Mouse (Mus musculus) midbrain, embryonic 14.5 days (tissue): ENCODE results near the gene Selenot. TPM values are rescaled to one million over a fixed set of nuclear protein-coding genes. Genes with fewer than 3 reads are reported as not detected.
A peak's percentile ranks its signal among the peaks of the same experiment; 100 is the strongest.
"Not testable (repeated sequence)": the region's sequence is repeated elsewhere in the genome, so short reads cannot be mapped to it uniquely, and the experiment has no call there.

Source experiments
- ATAC-seq: fragments of 200-750 bp; cut with Nextera tagmentation; 2 replicates; pipeline ENCODE4 v1.8.0; 2017; ENCODE audit warnings: moderate number of reproducible peaks, moderate library complexity; ENCODE audit not compliant: low FRiP score, low TSS enrichment
- DNase-seq: peaks from one replicate; pipeline ENCODE4 v3.0.0-alpha.2; 2015
- H3K27ac ChIP-seq: fragments of 300-500 bp; sonication (generic); replicated peaks from 2 replicates; pipeline ENCODE4 v1.5.1; 2014; ENCODE audit warnings: mild to moderate bottlenecking, low read depth, low read length, moderate library complexity
- H3K27me3 ChIP-seq: fragments of 300-500 bp; sonication (generic); 2 replicates; pipeline ENCODE4 v1.6.1; 2014; ENCODE audit warnings: low read length, control low read depth, mixed read lengths; ENCODE audit not compliant: control insufficient read depth, insufficient read depth
- H3K36me3 ChIP-seq: fragments of 300-500 bp; sonication (generic); 2 replicates; pipeline ENCODE4 v1.6.1; 2014; ENCODE audit warnings: low read length, control low read depth; ENCODE audit not compliant: control insufficient read depth, insufficient read depth
- H3K4me1 ChIP-seq: fragments of 300-500 bp; sonication (generic); 2 replicates; pipeline ENCODE4 v1.6.1; 2014; ENCODE audit warnings: mild to moderate bottlenecking, antibody characterized with exemption, low read length, control low read depth; ENCODE audit not compliant: control insufficient read depth, insufficient read depth
- H3K4me2 ChIP-seq: fragments of 300-500 bp; sonication (generic); 2 replicates; pipeline ENCODE4 v1.6.1; 2014; ENCODE audit warnings: mild to moderate bottlenecking, low read length, moderate library complexity
- H3K4me3 ChIP-seq: fragments of 300-500 bp; sonication (generic); replicated peaks from 2 replicates; pipeline ENCODE4 v1.5.1; 2014; ENCODE audit warnings: low read depth, low read length
- H3K9ac ChIP-seq: fragments of 300-500 bp; sonication (generic); replicated peaks from 2 replicates; pipeline ENCODE4 v1.6.1; 2014; ENCODE audit warnings: mild to moderate bottlenecking, low read length, moderate library complexity
- H3K9me3 ChIP-seq: fragments of 300-500 bp; sonication (generic); 2 replicates; pipeline ENCODE4 v1.6.1; 2016; ENCODE audit warnings: low read length, control low read depth, mixed read lengths; ENCODE audit not compliant: control insufficient read depth
- WGBS: fragments of 180-500 bp; shearing (Covaris S2); extraction: QIAGEN DNeasy Blood & Tissue Kit; methylation state at CpG from one replicate; pipeline ENCODE4 v1.1.7; 2014; 5-methylcytosine and 5-hydroxymethylcytosine counted together
- polyA plus RNA-seq: library from polyadenylated mRNA; unstranded; fragments of >200 nt; fragmentation: Nextera tagmentation; extraction: Ambion mirVana; gene quantifications from 2 replicates; pipeline ENCODE4 v1.2.1, GENCODE M21; 2014

Gene Selenot
- polyA plus RNA-seq, 1 experiment from 2014 or later = 36.7 TPM

- H3K9me3 ChIP-seq = no peaks in the 10 kb centered on the region
- H3K27me3 ChIP-seq = no peaks in the 10 kb centered on the region
- WGBS = 21% methylated on average over 8 of the region's 8 CpGs
- peaks cover 20% of the 10 kb centered on the region for H3K4me1 ChIP-seq
- H3K4me3 ChIP-seq = peak overlapping the region; percentile 89
- peak overlapping the region; percentile 99 for H3K27ac ChIP-seq
- H3K4me2 ChIP-seq = peak overlapping the region; percentile 60
- DNase-seq (peak; percentile 35), ATAC-seq (no peak)
- H3K36me3 ChIP-seq = 0 out of 2 replicates have a peak, but pooled peaks cover 5% of the 10 kb centered on the region
- H3K9ac ChIP-seq = peak overlapping the region; percentile 98
Observed at GRCm38 (mm10) chr3:58577506-58578050, 1.1 kb downstream of the Selenot start.

GRCm38 (mm10) chr3:58581530-58581929 is 5.1 kb downstream of the Selenot start:
- ATAC-seq (no peak), DNase-seq (no peak)
- no peaks in the 10 kb centered on the region for H3K9me3 ChIP-seq
- no peak overlapping the region for H3K27ac ChIP-seq
- H3K4me1 ChIP-seq = peaks cover 13% of the 10 kb centered on the region; the same call in 1 of the 2 replicates
- no peak overlapping the region for H3K9ac ChIP-seq
- H3K4me2 ChIP-seq = no peak overlapping the region
- H3K4me3 ChIP-seq = no peak overlapping the region
- no peaks in the 10 kb centered on the region for H3K27me3 ChIP-seq
- H3K36me3 ChIP-seq = peaks cover 10% of the 10 kb centered on the region
- WGBS = 99% methylated on average over 4 of the region's 4 CpGs

DNA sequence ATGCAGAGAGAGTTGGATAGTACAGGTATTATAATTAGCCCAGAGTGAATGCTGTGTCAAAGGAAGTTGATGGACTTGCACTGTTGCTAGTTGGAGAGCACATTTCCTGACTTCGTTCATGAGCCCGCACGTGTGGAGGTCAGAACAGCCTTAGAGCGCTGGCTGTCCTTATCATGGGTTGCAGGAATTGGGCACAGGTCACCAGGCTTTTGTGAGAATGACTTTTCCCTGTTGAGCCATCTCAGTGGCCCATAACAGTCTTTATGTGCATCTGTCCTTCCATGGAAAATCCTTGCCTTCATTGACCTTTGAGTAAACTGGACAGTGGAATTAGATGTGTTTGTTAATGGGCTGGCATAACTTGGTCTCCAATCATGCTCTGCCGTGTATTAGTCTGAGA is 5.9 kb downstream of the Selenot start:
- Histone ChIP-seq H3K27me3 (no peaks in the 10 kb centered on the region), H3K36me3 (peaks cover 13% of the 10 kb centered on the region), H3K9me3 (no peaks in the 10 kb centered on the region), H3K27ac (no peak overlapping the region), H3K4me2 (no peak overlapping the region), H3K4me1 (peaks cover 13% of the 10 kb centered on the region; the same call in 1 of the 2 replicates), H3K9ac (no peak overlapping the region), H3K4me3 (no peak overlapping the region)
- WGBS = 91% methylated on average over 5 of the region's 5 CpGs
- ATAC-seq (no peak), DNase-seq (no peak)

- Histone ChIP-seq H3K9ac (no peak overlapping the region), H3K27ac (no peak overlapping the region), H3K27me3 (no peaks in the 10 kb centered on the region), H3K4me3 (no peak overlapping the region), H3K9me3 (no peaks in the 10 kb centered on the region), H3K4me2 (no peak overlapping the region), H3K4me1 (peaks cover 12% of the 10 kb centered on the region; the same call in 1 of the 2 replicates), H3K36me3 (peaks cover 19% of the 10 kb centered on the region)
- DNase-seq (no peak), ATAC-seq (no peak)
- WGBS = 96% methylated on average over 5 of the region's 5 CpGs
Observed at GRCm38 (mm10) chr3:58582788-58583426, 6.5 kb downstream of the Selenot start.

DNA sequence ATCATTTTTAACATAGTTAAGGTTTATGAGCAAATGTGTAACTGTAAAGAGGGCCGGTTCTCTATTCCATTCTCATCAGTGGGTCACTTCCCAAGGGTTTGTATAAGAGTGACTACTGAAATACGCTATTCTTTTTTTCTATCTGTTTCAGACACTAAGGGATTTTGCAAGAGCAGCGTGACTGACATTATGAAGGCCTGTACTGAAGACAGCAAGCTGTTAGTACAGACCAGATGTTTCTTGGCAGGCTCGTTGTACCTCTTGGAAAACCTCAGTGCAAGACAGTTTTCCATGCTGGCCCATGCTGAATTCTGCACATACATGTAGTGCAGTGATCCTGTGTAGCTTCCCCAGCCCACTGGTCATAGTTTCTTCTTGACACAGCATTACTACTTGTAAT is 14.1 kb downstream of the Selenot start:
- not testable (repeated sequence) for H3K4me3 ChIP-seq, ATAC-seq, H3K27ac ChIP-seq, H3K9ac ChIP-seq, DNase-seq, H3K4me2 ChIP-seq, H3K9me3 ChIP-seq, H3K27me3 ChIP-seq, H3K4me1 ChIP-seq
- WGBS = 91% methylated on average over 4 of the region's 4 CpGs
- peaks cover 48% of the 10 kb centered on the region for H3K36me3 ChIP-seq

GRCm38 (mm10) chr3:58592666-58593065 is 16.2 kb downstream of the Selenot start:
- not testable (repeated sequence) for DNase-seq, H3K9ac ChIP-seq, H3K4me3 ChIP-seq, H3K4me1 ChIP-seq, H3K9me3 ChIP-seq, ATAC-seq, H3K27me3 ChIP-seq, H3K4me2 ChIP-seq, H3K27ac ChIP-seq
- peaks cover 36% of the 10 kb centered on the region for H3K36me3 ChIP-seq
- whole genome bisulfite sequencing = 77% methylated on average over 7 of the region's 7 CpGs

DNA sequence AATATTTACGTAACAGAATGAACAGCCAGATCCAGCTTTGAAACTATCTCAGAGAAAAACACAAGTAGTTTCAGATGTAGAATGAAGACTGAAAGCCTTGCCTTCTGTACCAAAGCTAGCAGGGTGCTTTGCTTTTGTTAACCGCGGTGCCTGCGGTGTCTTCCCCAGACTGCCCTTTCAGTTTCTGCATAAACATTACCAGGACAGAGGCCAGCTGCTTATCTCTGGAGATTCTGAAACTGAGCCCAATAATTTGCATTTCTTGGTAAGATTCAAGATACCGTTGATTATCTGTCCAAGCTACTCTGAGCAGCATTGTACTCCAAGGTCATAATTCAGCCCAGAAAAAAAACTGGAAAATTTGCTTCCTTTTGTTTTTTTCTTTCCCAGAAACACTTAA is 17.2 kb downstream of the Selenot start:
- ATAC-seq (no peak), DNase-seq (no peak)
- Histone ChIP-seq H3K4me3 (no peak overlapping the region), H3K9me3 (no peaks in the 10 kb centered on the region), H3K4me1 (no peaks in the 10 kb centered on the region), H3K27me3 (no peaks in the 10 kb centered on the region), H3K36me3 (peaks cover 28% of the 10 kb centered on the region), H3K9ac (no peak overlapping the region), H3K27ac (no peak overlapping the region), H3K4me2 (no peak overlapping the region)
- 33% methylated on average over 5 of the region's 5 CpGs for WGBS

DNA sequence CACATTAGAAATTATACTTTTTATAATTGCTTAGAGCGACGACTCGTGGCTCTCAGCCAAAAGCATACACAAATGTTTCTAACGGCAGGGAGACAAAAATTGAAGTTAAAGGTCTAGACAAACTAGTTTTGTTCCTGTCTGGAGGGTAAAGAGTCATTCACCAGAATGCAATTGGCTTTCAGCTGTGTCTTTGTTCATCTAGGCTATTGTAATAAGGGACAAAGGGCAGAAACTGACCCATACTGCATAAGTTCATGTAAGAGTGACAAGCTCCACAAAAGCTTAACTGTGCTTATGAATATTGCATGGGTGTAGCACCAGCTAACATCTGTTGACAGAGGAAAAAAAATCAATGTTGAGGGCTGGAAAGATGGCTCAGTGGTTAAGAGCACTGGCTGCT is 32.1 kb downstream of the Selenot start:
- H3K9me3 ChIP-seq = 0 out of 2 replicates have a peak, but pooled peaks cover 3% of the 10 kb centered on the region
- H3K36me3 ChIP-seq = no peaks in the 10 kb centered on the region
- no peaks in the 10 kb centered on the region for H3K4me1 ChIP-seq
- DNase-seq (no peak), ATAC-seq (no peak)
- WGBS = 39% methylated on average over 4 of the region's 4 CpGs
- H3K4me2 ChIP-seq = no peak overlapping the region
- no peak overlapping the region for H3K27ac ChIP-seq
- H3K27me3 ChIP-seq = no peaks in the 10 kb centered on the region
- no peak overlapping the region for H3K4me3 ChIP-seq
- no peak overlapping the region for H3K9ac ChIP-seq

DNA sequence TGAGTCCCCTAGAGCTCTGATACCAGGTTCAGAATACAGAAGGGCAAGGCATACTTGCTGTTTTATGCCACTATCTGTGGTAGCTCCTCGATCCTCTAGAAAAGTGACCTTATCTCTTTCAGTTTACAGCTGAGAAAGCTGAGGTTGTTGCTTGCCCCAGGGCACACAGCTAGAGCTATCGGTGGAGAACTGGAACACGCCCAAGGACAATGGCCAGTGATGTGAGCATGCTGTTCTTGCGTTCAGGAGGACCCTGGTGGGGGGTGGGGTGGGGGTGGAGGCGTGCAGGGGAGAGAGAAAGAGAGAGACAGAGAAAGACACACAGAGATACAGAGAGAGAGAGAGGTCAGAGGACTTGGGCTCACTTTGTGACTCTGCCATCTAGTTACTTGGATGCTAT is 33.5 kb downstream of the Selenot start:
- no peak for ATAC-seq
- H3K36me3 ChIP-seq = no peaks in the 10 kb centered on the region
- no peak for DNase-seq
- H3K4me1 ChIP-seq = no peaks in the 10 kb centered on the region
- no peak overlapping the region for H3K9ac ChIP-seq
- no peak overlapping the region for H3K4me3 ChIP-seq
- no peak overlapping the region for H3K27ac ChIP-seq
- H3K27me3 ChIP-seq = no peaks in the 10 kb centered on the region
- H3K4me2 ChIP-seq = no peak overlapping the region
- 79% methylated on average over 5 of the region's 5 CpGs for WGBS
- H3K9me3 ChIP-seq = 0 out of 2 replicates have a peak, but pooled peaks cover 3% of the 10 kb centered on the region
